Mouse (Mus musculus) forebrain, embryonic 15.5 days (tissue): ENCODE measurements at regions not wholly inside any gene's neighbourhood (a gene's known extent, or its start where the extent isn't known, plus 50 kb on each side); places are given as distances from the start of the nearest gene placed in this dataset.

ENCODE experiments used
- ATAC-seq: fragments of 200-750 bp; cut with Nextera tagmentation; replicated peaks from 2 replicates; pipeline ENCODE4 v1.8.0; 2017; ENCODE audit warnings: mild to moderate bottlenecking, moderate TSS enrichment, moderate library complexity
- H3K27ac ChIP-seq: fragments of 300-500 bp; sonication (generic); replicated peaks from 2 replicates; pipeline ENCODE4 v1.5.1; 2015; ENCODE audit warnings: mild to moderate bottlenecking, inconsistent platforms
- H3K27me3 ChIP-seq: fragments of 300-500 bp; sonication (generic); 2 replicates; pipeline ENCODE4 v1.6.1; 2015; ENCODE audit warnings: inconsistent platforms
- H3K36me3 ChIP-seq: fragments of 300-500 bp; sonication (generic); 2 replicates; pipeline ENCODE4 v1.6.1; 2015; ENCODE audit warnings: mild to moderate bottlenecking, inconsistent platforms
- H3K4me1 ChIP-seq: fragments of 300-500 bp; sonication (generic); 2 replicates; pipeline ENCODE4 v1.6.1; 2015; ENCODE audit warnings: inconsistent platforms
- H3K4me2 ChIP-seq: fragments of 300-500 bp; sonication (generic); replicated peaks from 2 replicates; pipeline ENCODE4 v1.6.1; 2015; ENCODE audit warnings: mild to moderate bottlenecking, inconsistent platforms
- H3K4me3 ChIP-seq: fragments of 300-500 bp; sonication (generic); 2 replicates; pipeline ENCODE4 v1.5.1; 2015; ENCODE audit warnings: mild to moderate bottlenecking, inconsistent platforms
- H3K9ac ChIP-seq: fragments of 300-500 bp; sonication (generic); replicated peaks from 2 replicates; pipeline ENCODE4 v1.6.1; 2015; ENCODE audit warnings: mild to moderate bottlenecking, inconsistent platforms
- H3K9me3 ChIP-seq: fragments of 300-500 bp; sonication (generic); 2 replicates; pipeline ENCODE4 v1.6.1; 2016; ENCODE audit warnings: inconsistent platforms
- WGBS: fragments of 180-500 bp; shearing (Covaris S2); methylation state at CpG from one replicate; pipeline ENCODE4 v1.1.7; 2015; ENCODE audit warnings: mixed read lengths; 5-methylcytosine and 5-hydroxymethylcytosine counted together

GRCm38 (mm10) chr2:22156576-22156975 is 70.7 kb upstream of the Myo3a start:
- H3K27ac ChIP-seq: no peak overlapping the region

GRCm38 (mm10) chr2:22165443-22165842 is 61.9 kb upstream of the Myo3a start:
- no peak for ATAC-seq
- Histone ChIP-seq H3K27ac (no peak overlapping the region), H3K9me3 (no peaks in the 10 kb centered on the region), H3K9ac (no peak overlapping the region), H3K4me3 (no peak overlapping the region), H3K36me3 (no peaks in the 10 kb centered on the region), H3K4me1 (no peaks in the 10 kb centered on the region), H3K27me3 (no peaks in the 10 kb centered on the region), H3K4me2 (no peak overlapping the region)
- 93% methylated on average over 5 of the region's 5 CpGs for WGBS

More at GRCm38 (mm10) chr2:22156576-22156975, 70.7 kb upstream of the Myo3a start:
- H3K36me3 ChIP-seq: no peaks in the 10 kb centered on the region
- H3K27me3 ChIP-seq: no peaks in the 10 kb centered on the region
- H3K4me2 ChIP-seq: no peak overlapping the region
- H3K9ac ChIP-seq: no peak overlapping the region
- 12% methylated on average over 2 of the region's 2 CpGs for WGBS
- no peaks in the 10 kb centered on the region for H3K9me3 ChIP-seq
- no peak overlapping the region for H3K4me3 ChIP-seq
- peak; percentile 51; the same call in 1 of the 2 replicates for ATAC-seq
- H3K4me1 ChIP-seq: no peaks in the 10 kb centered on the region

GRCm38 (mm10) chr2:22165919-22166318 is 61.4 kb upstream of the Myo3a start:
- H3K27me3 ChIP-seq: no peaks in the 10 kb centered on the region
- no peak overlapping the region for H3K4me2 ChIP-seq
- no peaks in the 10 kb centered on the region for H3K9me3 ChIP-seq
- no peak overlapping the region for H3K4me3 ChIP-seq
- H3K9ac ChIP-seq: no peak overlapping the region
- H3K36me3 ChIP-seq: no peaks in the 10 kb centered on the region
- H3K27ac ChIP-seq: no peak overlapping the region
- peak; percentile 73 for ATAC-seq
- H3K4me1 ChIP-seq: no peaks in the 10 kb centered on the region
